Mouse (Mus musculus): ENCODE measurements around the gene Clrn1.

- TF ChIP-seq SMC3 (IDR thresholded peaks at IDR 0.05; ENCODE audit: low read depth, low read length), result no peak
- TF ChIP-seq PAX5 (IDR thresholded peaks at IDR 0.05; ENCODE audit: low read length), result no peak
These were observed 76.5 kb downstream of the Clrn1 start for GRCm38 (mm10) chr3:58808636-58809035.
